Mouse (Mus musculus) cerebellum, adult 9-11 months (tissue): ENCODE data around the gene Zfp113.
"Not testable (repeated sequence)": the region's sequence is repeated elsewhere in the genome, so short reads cannot be mapped to it uniquely, and the experiment has no call there.

Experiments used
- DNase-seq: peaks from one replicate; pipeline ENCODE4 v3.0.0; 2022

Gene Zfp113

GRCm38 (mm10) chr5:138137257-138137656 is 18.3 kb downstream of the Zfp113 start:
- no peak for DNase-seq

GRCm38 (mm10) chr5:138132425-138133064 is 23.0 kb downstream of the Zfp113 start:
- no peak for DNase-seq

GRCm38 (mm10) chr5:138118041-138118440 is 37.5 kb downstream of the Zfp113 start:
- DNase-seq = no peak

GRCm38 (mm10) chr5:138117199-138118015 is 38.1 kb downstream of the Zfp113 start:
- no peak for DNase-seq

- peak; percentile 88 for DNase-seq
These were observed 39.0 kb downstream of the Zfp113 start, which contains the start of gene Zscan21 for GRCm38 (mm10) chr5:138116255-138117198. Gene Zscan21 (plus strand): TSS chr5:138116903.

- DNase-seq = not testable (repeated sequence)
These were observed 45.6 kb downstream of the Zfp113 start for GRCm38 (mm10) chr5:138109847-138110396.

GRCm38 (mm10) chr5:138107130-138107529 is 48.4 kb downstream of the Zfp113 start:
- DNase-seq = no peak

GRCm38 (mm10) chr5:138104976-138105375 is 50.6 kb downstream of the Zfp113 start:
- no peak for DNase-seq

- no peak for DNase-seq
These were observed 61.1 kb downstream of the Zfp113 start for GRCm38 (mm10) chr5:138094474-138094873.

GRCm38 (mm10) chr5:138092771-138093170 is 62.8 kb downstream of the Zfp113 start:
- DNase-seq = no peak

GRCm38 (mm10) chr5:138090737-138091136 is 64.8 kb downstream of the Zfp113 start:
- no peak for DNase-seq

GRCm38 (mm10) chr5:138090271-138090670 is 65.3 kb downstream of the Zfp113 start:
- DNase-seq = no peak
